Mouse (Mus musculus) heart, embryonic 14.5 days (tissue): ENCODE data around the gene Ypel1. TPM values are rescaled to one million over a fixed set of nuclear protein-coding genes. Genes with fewer than 3 reads are reported as not detected.

Source experiments
- ATAC-seq: fragments of 200-750 bp; cut with Nextera tagmentation; 2 replicates; pipeline ENCODE4 v1.8.0; 2017; ENCODE audit warnings: low read depth, moderate TSS enrichment; ENCODE audit not compliant: insufficient number of reproducible peaks, insufficient read depth, low FRiP score
- H3K27ac ChIP-seq, 2 experiments: fragments of 200-500 bp in 1 of 2; fragments of 300-500 bp in 1 of 2; sonication (generic) in 1 of 2; replicated peaks in 1 of 2; 2 replicates each; pipeline ENCODE4 v1.5.1; 2012 to 2014; ENCODE audit warnings: low read depth in 2 of 2, low read length in 2 of 2, control low read depth in 1 of 2, mild to moderate bottlenecking in 1 of 2, mixed read lengths in 1 of 2; ENCODE audit not compliant: control insufficient read depth in 1 of 2, insufficient read depth in 1 of 2
- H3K27me3 ChIP-seq: fragments of 300-500 bp; sonication (generic); 2 replicates; pipeline ENCODE4 v1.6.1; 2014; ENCODE audit warnings: mild to moderate bottlenecking, low read length, control low read depth; ENCODE audit not compliant: control insufficient read depth, insufficient read depth
- H3K36me3 ChIP-seq: fragments of 300-500 bp; sonication (generic); 2 replicates; pipeline ENCODE4 v1.6.1; 2014; ENCODE audit warnings: mild to moderate bottlenecking, control low read depth, low read length, mixed read lengths; ENCODE audit not compliant: control insufficient read depth, insufficient read depth
- H3K4me1 ChIP-seq, 2 experiments: fragments of 200-500 bp in 1 of 2; fragments of 300-500 bp in 1 of 2; sonication (generic) in 1 of 2; 2 replicates each; pipeline ENCODE4 v1.6.1; 2012 to 2014; ENCODE audit warnings: low read length in 2 of 2, control low read depth in 1 of 2, mixed read lengths in 1 of 2; ENCODE audit not compliant: control insufficient read depth in 2 of 2, insufficient read depth in 2 of 2
- H3K4me2 ChIP-seq: fragments of 300-500 bp; sonication (generic); 2 replicates; pipeline ENCODE4 v1.6.1; 2014; ENCODE audit warnings: mild to moderate bottlenecking, low read length
- H3K4me3 ChIP-seq, 2 experiments: fragments of 200-500 bp in 1 of 2; fragments of 300-500 bp in 1 of 2; sonication (generic) in 1 of 2; 2 replicates each; pipeline ENCODE4 v1.5.1; 2012 to 2014; ENCODE audit warnings: low read length in 2 of 2, mild to moderate bottlenecking in 2 of 2, control low read depth in 1 of 2, low read depth in 1 of 2, moderate library complexity in 1 of 2; ENCODE audit not compliant: control insufficient read depth in 1 of 2, insufficient read depth in 1 of 2
- H3K9ac ChIP-seq: fragments of 300-500 bp; sonication (generic); 2 replicates; pipeline ENCODE4 v1.6.1; 2014; ENCODE audit warnings: mild to moderate bottlenecking, low read length
- H3K9me3 ChIP-seq: fragments of 300-500 bp; sonication (generic); 2 replicates; pipeline ENCODE4 v1.6.1; 2016; ENCODE audit warnings: low read length, control low read depth; ENCODE audit not compliant: control insufficient read depth
- WGBS: fragments of 180-500 bp; shearing (Covaris S2); extraction: QIAGEN DNeasy Blood & Tissue Kit; methylation state at CpG from one replicate; pipeline ENCODE4 v1.1.7; 2014; 5-methylcytosine and 5-hydroxymethylcytosine counted together
- polyA plus RNA-seq: library from polyadenylated mRNA; unstranded; fragments of >200 nt; fragmentation: Nextera tagmentation; extraction: Ambion mirVana; gene quantifications from 2 replicates; pipeline ENCODE4 v1.2.1, GENCODE M21; 2014

Ypel1 gene
- polyA plus RNA-seq, 1 experiment from 2014 or later: 18.9 TPM

- Histone ChIP-seq H3K4me3 (no peak overlapping the region), H3K36me3 (peaks cover 10% of the 10 kb centered on the region; the same call in 1 of the 2 replicates), H3K9me3 (no peaks in the 10 kb centered on the region), H3K4me2 (no peak overlapping the region), H3K27me3 (no peaks in the 10 kb centered on the region), H3K4me1 (peaks cover 0 to 6% of the 10 kb centered on the region in 2 experiments; a peak in 3 of 4 replicates), H3K9ac (no peak overlapping the region), H3K27ac (no peak overlapping the region)
- no peak for ATAC-seq
- 83% methylated on average over 7 of the region's 7 CpGs for WGBS
Measured at GRCm38 (mm10) chr16:17073000-17073399, 3.5 kb downstream of the Ypel1 start.

DNA sequence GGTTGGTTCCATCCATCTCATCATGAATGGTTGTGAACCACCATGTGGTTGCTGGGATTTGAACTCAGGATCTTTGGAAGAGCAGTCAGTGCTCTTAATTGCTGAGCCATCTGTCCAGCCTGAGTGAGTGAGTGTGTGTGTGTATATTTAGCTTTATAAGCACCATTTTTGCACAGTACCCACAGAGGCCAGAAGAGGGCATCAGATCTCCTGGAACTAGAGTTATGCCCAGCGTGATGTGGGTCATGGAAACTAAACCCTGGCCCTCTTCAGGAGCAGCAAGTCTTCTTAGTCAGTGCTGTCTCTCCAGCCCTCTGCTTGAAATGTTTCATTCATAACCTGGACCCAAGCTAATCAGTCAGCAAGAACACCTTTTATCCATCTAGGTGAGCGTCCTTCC is 6.8 kb downstream of the Ypel1 start:
- no peak for ATAC-seq
- H3K27me3 ChIP-seq: no peaks in the 10 kb centered on the region
- 89% methylated on average over 2 of the region's 2 CpGs for WGBS
- no peak overlapping the region for H3K4me3 ChIP-seq
- H3K4me2 ChIP-seq: no peak overlapping the region
- no peak overlapping the region for H3K9ac ChIP-seq
- H3K4me1 ChIP-seq: peaks cover 0 to 3% of the 10 kb centered on the region in 2 experiments; a peak in 1 of 4 replicates
- no peaks in the 10 kb centered on the region for H3K9me3 ChIP-seq
- peaks cover 15% of the 10 kb centered on the region; the same call in 1 of the 2 replicates for H3K36me3 ChIP-seq
- no peak overlapping the region for H3K27ac ChIP-seq

DNA sequence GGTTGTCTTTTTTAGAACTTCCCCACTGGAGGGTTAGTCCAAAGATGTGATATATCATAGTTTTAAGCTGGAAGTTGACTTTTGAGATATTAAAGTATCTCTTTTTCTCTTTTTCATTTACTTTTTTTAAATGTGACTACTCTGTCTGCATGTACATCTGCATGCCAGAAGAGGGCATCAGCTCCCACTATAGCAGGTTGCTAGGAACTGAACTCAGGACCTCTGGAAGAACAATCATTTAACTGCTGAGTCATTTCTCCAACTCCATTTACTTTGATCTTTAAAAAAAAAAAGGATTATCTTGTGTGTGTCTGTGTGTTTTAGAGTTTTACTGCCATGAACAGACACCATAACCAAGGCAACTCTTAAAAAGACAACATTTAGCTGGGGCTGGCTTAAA is 7.4 kb downstream of the Ypel1 start:
- Histone ChIP-seq H3K4me2 (no peak overlapping the region), H3K4me3 (no peak overlapping the region), H3K4me1 (peaks cover 0 to 3% of the 10 kb centered on the region in 2 experiments; a peak in 1 of 4 replicates), H3K9me3 (no peaks in the 10 kb centered on the region), H3K27me3 (no peaks in the 10 kb centered on the region), H3K36me3 (peaks cover 21% of the 10 kb centered on the region; the same call in 1 of the 2 replicates), H3K27ac (no peak overlapping the region), H3K9ac (no peak overlapping the region)
- no peak for ATAC-seq

DNA sequence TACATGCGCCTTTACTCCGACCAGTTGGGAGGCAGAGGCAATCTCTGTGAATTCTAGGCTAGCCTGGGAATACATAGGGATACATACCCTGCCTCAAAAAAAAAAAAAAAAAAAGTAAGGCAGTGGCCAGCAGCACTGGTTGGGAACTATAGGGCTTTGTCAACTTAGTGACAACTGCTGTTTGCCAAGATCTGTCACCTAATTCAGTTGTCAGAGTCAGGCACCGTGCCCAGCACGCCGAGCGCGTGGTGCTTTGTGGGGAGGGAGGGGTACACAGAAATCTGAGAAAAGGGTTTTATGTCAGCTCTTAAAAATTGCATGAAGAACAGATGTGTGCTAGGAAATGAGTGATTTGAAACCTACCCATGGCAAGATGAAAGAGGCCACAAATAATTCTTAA is 8.6 kb downstream of the Ypel1 start:
- Histone ChIP-seq H3K4me3 (no peak overlapping the region), H3K4me1 (peaks cover 0 to 3% of the 10 kb centered on the region in 2 experiments; a peak in 1 of 4 replicates), H3K27me3 (no peaks in the 10 kb centered on the region), H3K27ac (no peak overlapping the region), H3K9ac (no peak overlapping the region), H3K9me3 (no peaks in the 10 kb centered on the region), H3K36me3 (peaks cover 30% of the 10 kb centered on the region; the same call in 1 of the 2 replicates), H3K4me2 (no peak overlapping the region)
- 54% methylated on average over 7 of the region's 7 CpGs for WGBS
- no peak for ATAC-seq

DNA sequence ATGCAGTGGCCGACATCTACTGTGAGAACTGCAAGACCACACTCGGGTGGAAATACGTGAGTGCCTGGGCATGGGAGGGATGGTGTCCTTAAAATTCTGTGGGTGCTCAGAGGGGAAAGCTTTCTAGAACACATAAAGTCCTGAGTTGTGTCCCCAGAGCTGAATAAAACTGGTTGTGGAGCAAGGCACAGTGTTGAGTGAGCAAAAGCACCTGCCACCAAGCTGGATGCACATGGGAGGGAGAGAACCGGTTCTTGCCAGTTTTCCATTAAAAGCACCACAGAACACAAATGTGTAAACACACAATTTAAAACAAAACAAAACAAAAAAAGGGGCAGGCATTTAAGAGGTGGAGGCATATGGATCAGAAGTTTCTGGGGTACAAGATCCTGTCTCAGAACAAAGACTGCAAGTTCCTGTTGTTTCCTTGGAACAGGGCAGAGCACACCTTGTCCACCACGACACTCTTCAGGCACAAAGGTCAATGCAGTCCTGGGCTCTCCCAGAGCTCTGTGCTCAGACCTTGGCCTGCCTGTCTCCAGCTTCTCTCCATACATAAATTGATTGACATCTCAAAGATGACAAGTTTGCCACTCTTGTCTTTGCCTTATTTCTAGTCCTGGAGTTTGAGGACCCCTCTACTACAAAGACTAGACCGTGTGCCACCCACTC is 12.8 kb downstream of the Ypel1 start:
- Histone ChIP-seq H3K27me3 (no peaks in the 10 kb centered on the region), H3K9me3 (no peaks in the 10 kb centered on the region), H3K4me2 (no peak overlapping the region), H3K9ac (no peak overlapping the region), H3K36me3 (peaks cover 56% of the 10 kb centered on the region), H3K4me3 (no peak overlapping the region), H3K27ac (no peak overlapping the region), H3K4me1 (peaks cover 5 to 17% of the 10 kb centered on the region in 2 experiments)
- 71% methylated on average over 6 of the region's 6 CpGs for WGBS
- no peak for ATAC-seq

GRCm38 (mm10) chr16:17085636-17086035 is 16.1 kb downstream of the Ypel1 start:
- Histone ChIP-seq H3K36me3 (peaks cover 87% of the 10 kb centered on the region), H3K4me2 (no peak overlapping the region), H3K4me3 (no peak overlapping the region), H3K27ac (peak overlapping the region in 1 of 2 experiments; percentile 46; a peak in 2 of 4 replicates), H3K9ac (peak overlapping the region; percentile 4; the same call in 1 of the 2 replicates), H3K9me3 (no peaks in the 10 kb centered on the region), H3K4me1 (peaks cover 5 to 13% of the 10 kb centered on the region in 2 experiments), H3K27me3 (no peaks in the 10 kb centered on the region)
- ATAC-seq: no peak
- 53% methylated on average over 4 of the region's 4 CpGs for WGBS

DNA sequence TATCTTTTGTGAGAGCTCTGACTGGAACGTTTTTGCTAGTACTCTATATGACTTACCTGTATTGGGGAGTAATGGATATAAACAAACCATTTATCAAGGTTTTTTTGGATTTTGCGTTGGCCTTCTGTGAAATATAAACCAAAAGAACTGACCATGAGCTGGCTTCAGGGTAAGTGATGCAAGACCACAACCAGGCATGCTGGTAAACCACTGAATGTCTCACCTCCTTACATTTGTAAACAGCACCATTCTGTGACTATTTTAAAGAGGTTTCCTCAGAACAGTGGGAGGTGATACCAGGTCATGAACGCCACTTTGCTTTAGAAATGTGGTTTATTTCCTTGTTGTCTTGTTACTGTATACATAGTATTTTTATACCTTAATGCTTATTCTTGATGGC is 16.7 kb downstream of the Ypel1 start:
- H3K27me3 ChIP-seq: no peaks in the 10 kb centered on the region
- H3K9ac ChIP-seq: no peak overlapping the region
- no peak overlapping the region; a peak in 1 of 4 replicates for H3K27ac ChIP-seq
- H3K36me3 ChIP-seq: peaks cover 91% of the 10 kb centered on the region
- H3K4me1 ChIP-seq: peaks cover 5 to 13% of the 10 kb centered on the region in 2 experiments
- no peak for ATAC-seq
- no peaks in the 10 kb centered on the region for H3K9me3 ChIP-seq
- WGBS: 64% methylated on average over 3 of the region's 3 CpGs
- no peak overlapping the region for H3K4me3 ChIP-seq
- H3K4me2 ChIP-seq: no peak overlapping the region
